Mouse (Mus musculus) heart, postnatal 4 days (tissue): ENCODE results near the gene Baiap2. TPM values are rescaled to one million over a fixed set of nuclear protein-coding genes. Genes with fewer than 3 reads are reported as not detected.

ENCODE experiments used
- DNase-seq: peaks from one replicate; pipeline ENCODE4 v3.0.0; 2021
- microRNA-seq, 2 experiments: library from miRNA; unstranded; fragments of <30 nt; microRNA quantifications; one replicate each; pipeline ENCODE4 v1.2.0; 2021 to 2022
- total RNA-seq, 2 experiments: library from RNA; stranded (reverse); gene quantifications; 2 replicates each; pipeline ENCODE4 v1.2.3; 2021

Baiap2 gene
- total RNA-seq, 2 experiments from 2014 or later: 8.0 to 8.3 TPM

GRCm38 (mm10) chr11:120045839-120046552 lies 103.4 kb downstream of the Baiap2 start:
- peak; percentile 45 for DNase-seq

DNA sequence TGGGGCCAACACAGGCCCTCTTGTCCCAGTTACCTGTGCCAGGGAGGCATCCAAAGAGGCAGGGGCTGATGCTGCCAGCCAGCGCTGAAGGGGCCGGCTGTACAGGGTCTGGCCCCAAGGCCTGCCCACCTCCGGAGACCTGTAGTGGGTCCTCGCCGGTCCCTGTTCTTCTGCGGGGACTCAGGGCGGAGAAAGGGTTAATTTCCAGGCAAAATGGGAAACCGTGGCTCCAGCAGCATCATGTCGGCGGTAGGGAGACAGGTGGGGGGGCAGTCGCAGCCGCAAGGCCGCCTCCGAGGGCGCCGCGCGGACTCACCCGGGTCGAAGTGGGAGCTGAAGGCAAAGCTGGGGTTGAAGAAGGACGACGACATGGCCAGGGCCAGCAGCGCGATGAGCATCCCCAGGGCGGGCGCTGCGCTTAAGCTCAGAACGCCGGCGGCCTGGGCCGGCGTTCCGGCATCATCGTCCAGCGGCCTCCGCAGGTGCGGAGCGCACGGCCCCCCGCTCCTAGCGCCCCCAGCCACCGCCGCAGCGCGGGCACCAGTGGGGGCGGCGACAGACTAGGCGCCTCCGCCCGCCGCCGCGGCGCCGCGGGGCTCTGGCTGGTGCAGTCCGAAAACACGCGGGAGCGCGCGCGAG lies 104.1 kb downstream of the Baiap2 start, which contains the start of gene Aatk:
Gene Aatk, minus strand, starts transcription at position 615 of the 639 bp plus-strand sequence.
- no peak for DNase-seq

- DNase-seq: no peak
Observed at GRCm38 (mm10) chr11:120047531-120048251, 105.1 kb downstream of the Baiap2 start.

- no peak for DNase-seq
Observed at GRCm38 (mm10) chr11:120048252-120048556, 105.6 kb downstream of the Baiap2 start.

DNA sequence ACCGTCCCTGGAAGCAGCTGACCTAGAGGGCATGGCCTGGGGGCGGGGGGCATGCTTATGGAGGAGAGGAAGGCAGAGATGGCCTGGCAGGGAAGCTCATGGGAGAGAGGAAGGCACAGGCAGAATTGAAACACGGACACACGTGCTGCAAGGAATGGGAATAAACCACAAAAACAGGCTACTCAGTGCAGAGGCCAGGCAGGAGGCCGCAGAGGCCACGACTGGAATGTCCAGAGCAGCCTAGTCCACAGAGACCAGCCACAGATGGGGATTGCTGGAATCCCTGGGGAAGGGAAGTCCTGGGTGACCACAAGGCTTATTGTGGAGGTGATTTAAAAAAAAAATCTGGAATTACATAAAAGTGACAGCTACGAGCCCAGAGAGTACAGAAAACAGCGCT lies 106.5 kb downstream of the Baiap2 start:
- DNase-seq: no peak

DNA sequence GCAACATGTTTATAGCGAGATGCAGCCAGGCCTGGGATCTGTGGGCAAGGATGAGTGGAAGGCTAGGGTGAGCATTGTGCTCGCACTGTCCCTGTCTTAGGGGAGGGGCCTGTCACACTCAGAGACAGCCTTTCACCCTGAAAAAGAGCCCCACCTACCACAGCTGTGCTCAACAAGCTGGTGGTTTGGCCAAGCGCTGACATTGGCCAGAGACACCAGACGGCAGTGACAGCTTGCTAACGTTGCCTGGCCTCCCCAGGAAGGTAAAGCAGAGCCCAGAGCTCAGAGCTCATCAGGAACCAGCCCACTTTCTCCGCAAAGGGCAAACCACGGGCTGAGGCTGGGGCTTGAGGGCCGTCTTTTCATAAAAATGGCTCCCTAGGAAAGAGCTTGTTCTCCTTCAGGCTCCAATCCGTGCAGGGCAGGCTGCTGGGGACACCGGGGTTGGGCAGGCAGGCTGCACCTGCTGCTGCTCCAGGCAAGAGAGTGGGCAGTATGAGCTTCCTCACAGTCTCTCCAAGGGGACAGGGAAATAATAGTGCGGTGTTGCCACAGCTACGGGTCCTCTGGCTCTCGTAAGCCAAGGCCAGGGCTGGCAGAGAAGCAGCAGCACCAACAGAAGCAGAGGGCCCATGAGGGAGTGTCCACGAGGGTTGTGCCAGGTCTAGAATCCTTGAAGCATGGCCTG lies 108.7 kb downstream of the Baiap2 start:
- no peak for DNase-seq

- DNase-seq: peak; percentile 52
Observed at GRCm38 (mm10) chr11:120052274-120052673, 109.7 kb downstream of the Baiap2 start.

DNA sequence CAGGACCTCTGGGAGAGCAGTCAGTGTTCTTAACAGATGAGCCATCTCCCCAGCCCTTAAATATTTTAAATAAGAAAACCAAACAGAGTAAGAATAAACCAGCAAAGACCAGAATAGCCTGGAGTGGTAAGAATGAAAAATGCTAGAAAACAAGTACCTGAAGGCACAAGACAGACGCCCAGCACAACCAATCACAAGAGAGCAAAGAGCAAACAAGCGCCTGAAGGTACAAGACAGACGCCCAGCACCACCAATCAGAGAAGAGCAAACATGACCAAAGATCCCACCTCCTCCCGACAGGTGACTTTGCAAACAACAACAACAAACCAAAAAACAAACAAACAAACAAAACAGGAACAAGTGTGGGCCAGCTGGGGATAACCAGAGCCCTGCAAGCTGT lies 111.3 kb downstream of the Baiap2 start:
- no peak for DNase-seq

- no peak for DNase-seq
Observed at GRCm38 (mm10) chr11:120055953-120056732, 113.6 kb downstream of the Baiap2 start.

Small RNA genes within 50 kb of the gene (microRNA-seq; reads per million reads assigned to microRNA genes)
- 0 reads per million in 2 experiments for gene Mir3065
- 0 reads per million in 2 experiments for gene Mir338

Other genes starting within 250 kb of the Baiap2 start
- gene Chmp6, start 29.3 kb upstream of the Baiap2 start, total RNA-seq: 10 to 100 TPM; 42.4 to 43.3 TPM
- 1 to 10 TPM; 3.7 to 4.2 TPM for gene Aatk, start 104.4 kb downstream of the Baiap2 start, total RNA-seq
- 10 to 100 TPM; 11.6 to 12.6 TPM for gene Cep131, start 144.1 kb downstream of the Baiap2 start, total RNA-seq
- gene Tepsin, start 156.0 kb downstream of the Baiap2 start, total RNA-seq: 1 to 10 TPM; 8.7 to 9.7 TPM
- 10 to 100 TPM; 51.6 to 63.0 TPM for gene Ndufaf8, start 156.2 kb downstream of the Baiap2 start, total RNA-seq
- gene Slc38a10, start 208.6 kb downstream of the Baiap2 start, total RNA-seq: 100 to 1,000 TPM; 115 to 116 TPM